Mouse (Mus musculus) G1E (cell line): ENCODE measurements at regions not wholly inside any gene's neighbourhood (a gene's known extent, or its start where the extent isn't known, plus 50 kb on each side); places are given as distances from the start of the nearest gene placed in this dataset.

ENCODE experiments used
- ATAC-seq: 2 replicates; pipeline ENCODE4 v1.8.0; 2016; ENCODE audit warnings: mild to moderate bottlenecking; ENCODE audit not compliant: insufficient number of reproducible peaks, poor library complexity, low FRiP score, severe bottlenecking; ENCODE audit errors: extremely low read depth
- DNase-seq: peaks from one replicate; pipeline ENCODE4 v3.0.0; 2012; ENCODE audit warnings: low spot score
- H3K27me3 ChIP-seq: 2 replicates; pipeline ENCODE4 v1.6.1; 2012; ENCODE audit warnings: mild to moderate bottlenecking, low read length, inconsistent platforms; ENCODE audit not compliant: insufficient read depth
- H3K36me3 ChIP-seq: replicated peaks from 2 replicates; pipeline ENCODE3; 2012; ENCODE audit warnings: mild to moderate bottlenecking, inconsistent platforms
- H3K4me1 ChIP-seq: 2 replicates; pipeline ENCODE4 v1.6.1; 2012; ENCODE audit warnings: low read depth, low read length, inconsistent platforms, mixed read lengths; ENCODE audit not compliant: insufficient read depth
- H3K4me3 ChIP-seq: 2 replicates; pipeline ENCODE4 v1.5.1; 2012; ENCODE audit warnings: low read depth, mild to moderate bottlenecking, inconsistent platforms, low read length, moderate library complexity, mixed read lengths
- H3K9me3 ChIP-seq: replicated peaks from 2 replicates; pipeline ENCODE4 v1.6.1; 2012; ENCODE audit warnings: inconsistent platforms
- CTCF ChIP-seq: IDR thresholded peaks from 2 replicates; pipeline ENCODE4 v1.5.1; 2012; ENCODE audit warnings: low read depth, low read length, inconsistent platforms, mixed read lengths
- GATA1 ChIP-seq: IDR thresholded peaks from 2 replicates; pipeline ENCODE4 v1.6.1; 2012; ENCODE audit warnings: borderline replicate concordance, low read length, inconsistent platforms, mixed read lengths
- GATA2 ChIP-seq: IDR thresholded peaks from 2 replicates; pipeline ENCODE4 v1.6.1; 2012; ENCODE audit warnings: low read depth, low read length, inconsistent platforms, borderline replicate concordance
- POLR2AphosphoS5 ChIP-seq: IDR thresholded peaks from 2 replicates; pipeline ENCODE4 v1.6.1; 2012; ENCODE audit warnings: low read depth, low read length, inconsistent platforms; ENCODE audit not compliant: insufficient replicate concordance
- TAL1 ChIP-seq: conservative IDR thresholded peaks from 2 replicates; pipeline ENCODE4 v1.6.1; 2012; ENCODE audit warnings: low read depth, low read length, inconsistent platforms, mixed read lengths

- DNase-seq (no peak), ATAC-seq (no peak)
- Histone ChIP-seq H3K27me3 (0 out of 2 replicates have a peak, but pooled peaks cover 2% of the 10 kb centered on the region), H3K36me3 (no peaks in the 10 kb centered on the region), H3K4me3 (no peak overlapping the region), H3K4me1 (peaks cover 57% of the 10 kb centered on the region), H3K9me3 (no peaks in the 10 kb centered on the region)
- no peak for TF ChIP-seq POLR2AphosphoS5
- TF ChIP-seq TAL1 = no peak
- no peak for TF ChIP-seq GATA1
- TF ChIP-seq GATA2 = no peak
- no peak for TF ChIP-seq CTCF
Measured at GRCm38 (mm10) chr17:88116321-88116720, 51.2 kb upstream of the Fbxo11 start.

GRCm38 (mm10) chr17:88118714-88119113, 53.6 kb upstream of the Fbxo11 start:
- 0 out of 2 replicates have a peak, but pooled peaks have one; percentile 25 for ATAC-seq
- Histone ChIP-seq H3K4me3 (no peak overlapping the region), H3K36me3 (no peaks in the 10 kb centered on the region), H3K9me3 (no peaks in the 10 kb centered on the region), H3K27me3 (no peaks in the 10 kb centered on the region), H3K4me1 (peaks cover 38% of the 10 kb centered on the region)
- TF ChIP-seq CTCF = no peak
- no peak for TF ChIP-seq POLR2AphosphoS5
- no peak for TF ChIP-seq GATA1
- no peak for TF ChIP-seq GATA2
- TF ChIP-seq TAL1 = no peak
- no peak for DNase-seq

GRCm38 (mm10) chr17:88123711-88124110, 58.6 kb upstream of the Fbxo11 start:
- DNase-seq (no peak), ATAC-seq (peak; percentile 49; the same call in 1 of the 2 replicates)
- Histone ChIP-seq H3K4me3 (no peak overlapping the region), H3K4me1 (peaks cover 7% of the 10 kb centered on the region), H3K36me3 (no peaks in the 10 kb centered on the region), H3K9me3 (no peaks in the 10 kb centered on the region), H3K27me3 (no peaks in the 10 kb centered on the region)
- TF ChIP-seq POLR2AphosphoS5 (no peak), GATA2 (no peak), TAL1 (no peak), GATA1 (no peak), CTCF (no peak)

GRCm38 (mm10) chr17:88127126-88127525, 62.0 kb upstream of the Fbxo11 start:
- ATAC-seq = no peak; the same call in 1 of the 2 replicates
- Histone ChIP-seq H3K4me3 (no peak overlapping the region), H3K9me3 (no peaks in the 10 kb centered on the region), H3K27me3 (no peaks in the 10 kb centered on the region), H3K4me1 (no peaks in the 10 kb centered on the region; the same call in 1 of the 2 replicates), H3K36me3 (no peaks in the 10 kb centered on the region)
- no peak for DNase-seq
- TF ChIP-seq CTCF = no peak
- TF ChIP-seq TAL1 = no peak
- no peak for TF ChIP-seq POLR2AphosphoS5
- no peak for TF ChIP-seq GATA2
- no peak for TF ChIP-seq GATA1

GRCm38 (mm10) chr17:88131297-88131696, 66.2 kb upstream of the Fbxo11 start:
- no peaks in the 10 kb centered on the region for H3K27me3 ChIP-seq
- H3K9me3 ChIP-seq = no peaks in the 10 kb centered on the region
- no peak for TF ChIP-seq POLR2AphosphoS5
- TF ChIP-seq GATA1 = no peak
- TF ChIP-seq CTCF = no peak
- ATAC-seq (no peak), DNase-seq (no peak)
- H3K4me3 ChIP-seq = no peak overlapping the region
- no peaks in the 10 kb centered on the region for H3K36me3 ChIP-seq
- H3K4me1 ChIP-seq = no peaks in the 10 kb centered on the region; the same call in 1 of the 2 replicates

- no peak overlapping the region for H3K4me3 ChIP-seq
- TF ChIP-seq POLR2AphosphoS5 (no peak), TAL1 (no peak), GATA2 (no peak)
Measured at GRCm38 (mm10) chr17:88131980-88132379, 66.9 kb upstream of the Fbxo11 start.

More at GRCm38 (mm10) chr17:88131980-88132379, 66.9 kb upstream of the Fbxo11 start:
- Histone ChIP-seq H3K36me3 (no peaks in the 10 kb centered on the region), H3K27me3 (no peaks in the 10 kb centered on the region), H3K4me1 (no peaks in the 10 kb centered on the region; the same call in 1 of the 2 replicates), H3K9me3 (no peaks in the 10 kb centered on the region)
- ATAC-seq (no peak), DNase-seq (no peak)
